Mouse (Mus musculus): ENCODE measurements at regions not wholly inside any gene's neighbourhood (a gene's known extent, or its start where the extent isn't known, plus 50 kb on each side); places are given as distances from the start of the nearest gene placed in this dataset.
"Not testable (repeated sequence)": the region's sequence is repeated elsewhere in the genome, so short reads cannot be mapped to it uniquely, and the experiment has no call there.

- no peak for ATAC-seq
- WGBS = 94% methylated on average over 7 of the region's 7 CpGs
These were observed 447.5 kb downstream of the Kcnt2 start for GRCm38 (mm10) chr1:140693482-140693881.

GRCm38 (mm10) chr1:140730189-140730588 lies 484.2 kb downstream of the Kcnt2 start:
- DNase-seq (no peak), ATAC-seq (no peak)
- Histone ChIP-seq H3K4me1 (ENCODE audit: insufficient read depth) (no peaks in the 10 kb centered on the region), H3K36me3 (ENCODE audit: insufficient read depth) (no peaks in the 10 kb centered on the region), H3K27ac (ENCODE audit: low read depth, low read length) (no peak overlapping the region), H3K27me3 (ENCODE audit: insufficient read depth, low read length) (no peaks in the 10 kb centered on the region), H3K4me3 (ENCODE audit: low read depth, low read length) (no peak overlapping the region), H3K9ac (no peak overlapping the region), H3K4me2 (ENCODE audit: low read depth) (no peak overlapping the region), H3K9me3 (ENCODE audit: low read length) (no peaks in the 10 kb centered on the region)
- no peak for TF ChIP-seq CTCF (IDR thresholded peaks at IDR 0.05; ENCODE audit: low read depth)
- WGBS = 100% methylated on average over 1 of the region's 1 CpGs

More at GRCm38 (mm10) chr1:140693482-140693881, 447.5 kb downstream of the Kcnt2 start:
- Histone ChIP-seq H3K9ac (no peak overlapping the region), H3K36me3 (ENCODE audit: insufficient read depth) (no peaks in the 10 kb centered on the region), H3K27me3 (ENCODE audit: insufficient read depth, low read length) (no peaks in the 10 kb centered on the region), H3K4me1 (ENCODE audit: insufficient read depth) (no peaks in the 10 kb centered on the region), H3K4me2 (ENCODE audit: low read depth) (no peak overlapping the region), H3K27ac (ENCODE audit: low read depth, low read length) (no peak overlapping the region), H3K9me3 (ENCODE audit: low read length) (no peaks in the 10 kb centered on the region), H3K4me3 (ENCODE audit: low read depth, low read length) (no peak overlapping the region)
- TF ChIP-seq CTCF (IDR thresholded peaks at IDR 0.05; ENCODE audit: low read depth) = no peak
- no peak for DNase-seq

- no peak for TF ChIP-seq CTCF (IDR thresholded peaks at IDR 0.05; ENCODE audit: low read depth)
- no peaks in the 10 kb centered on the region for H3K36me3 ChIP-seq (ENCODE audit: insufficient read depth)
- H3K27ac ChIP-seq (ENCODE audit: low read depth, low read length) = no peak overlapping the region
- no peaks in the 10 kb centered on the region for H3K4me1 ChIP-seq (ENCODE audit: insufficient read depth)
- no peaks in the 10 kb centered on the region for H3K27me3 ChIP-seq (ENCODE audit: insufficient read depth, low read length)
- DNase-seq = no peak
- H3K9me3 ChIP-seq (ENCODE audit: low read length) = no peaks in the 10 kb centered on the region
- WGBS = 69% methylated on average over 3 of the region's 3 CpGs
- no peak overlapping the region for H3K4me2 ChIP-seq (ENCODE audit: low read depth)
- no peak overlapping the region for H3K9ac ChIP-seq
- no peak for ATAC-seq
- H3K4me3 ChIP-seq (ENCODE audit: low read depth, low read length) = no peak overlapping the region
These were observed 493.2 kb downstream of the Kcnt2 start for GRCm38 (mm10) chr1:140739001-140739728.

GRCm38 (mm10) chr1:140740081-140740480 lies 494.1 kb downstream of the Kcnt2 start:
- Histone ChIP-seq H3K36me3 (ENCODE audit: insufficient read depth) (no peaks in the 10 kb centered on the region), H3K4me1 (ENCODE audit: insufficient read depth) (no peaks in the 10 kb centered on the region), H3K9ac (no peak overlapping the region), H3K9me3 (ENCODE audit: low read length) (no peaks in the 10 kb centered on the region), H3K4me2 (ENCODE audit: low read depth) (no peak overlapping the region), H3K4me3 (ENCODE audit: low read depth, low read length) (no peak overlapping the region), H3K27me3 (ENCODE audit: insufficient read depth, low read length) (no peaks in the 10 kb centered on the region), H3K27ac (ENCODE audit: low read depth, low read length) (no peak overlapping the region)
- 45% methylated on average over 1 of the region's 1 CpGs for WGBS
- DNase-seq = no peak
- no peak for TF ChIP-seq CTCF (IDR thresholded peaks at IDR 0.05; ENCODE audit: low read depth)
- ATAC-seq = no peak

- ATAC-seq = peak; percentile 43; the same call in 1 of the 2 replicates
- 3% methylated on average over 3 of the region's 3 CpGs for WGBS
- Histone ChIP-seq H3K36me3 (ENCODE audit: insufficient read depth) (no peaks in the 10 kb centered on the region), H3K27me3 (ENCODE audit: insufficient read depth, low read length) (no peaks in the 10 kb centered on the region), H3K4me3 (ENCODE audit: low read depth, low read length) (no peak overlapping the region), H3K4me1 (ENCODE audit: insufficient read depth) (no peaks in the 10 kb centered on the region), H3K4me2 (ENCODE audit: low read depth) (no peak overlapping the region), H3K27ac (ENCODE audit: low read depth, low read length) (no peak overlapping the region), H3K9me3 (ENCODE audit: low read length) (no peaks in the 10 kb centered on the region), H3K9ac (no peak overlapping the region)
- no peak for TF ChIP-seq CTCF (IDR thresholded peaks at IDR 0.05; ENCODE audit: low read depth)
- DNase-seq = peak; percentile 34
These were observed 502.1 kb downstream of the Kcnt2 start for GRCm38 (mm10) chr1:140748011-140748410.

GRCm38 (mm10) chr1:140765906-140766305 lies 519.9 kb downstream of the Kcnt2 start:
- Histone ChIP-seq H3K27me3 (ENCODE audit: insufficient read depth, low read length) (no peaks in the 10 kb centered on the region), H3K4me1 (ENCODE audit: insufficient read depth) (no peaks in the 10 kb centered on the region), H3K4me3 (ENCODE audit: low read depth, low read length) (no peak overlapping the region), H3K36me3 (ENCODE audit: insufficient read depth) (no peaks in the 10 kb centered on the region), H3K9me3 (ENCODE audit: low read length) (no peaks in the 10 kb centered on the region), H3K27ac (ENCODE audit: low read depth, low read length) (no peak overlapping the region), H3K9ac (no peak overlapping the region), H3K4me2 (ENCODE audit: low read depth) (no peak overlapping the region)
- no peak for ATAC-seq
- no peak for DNase-seq
- no peak for TF ChIP-seq CTCF (IDR thresholded peaks at IDR 0.05; ENCODE audit: low read depth)
- 85% methylated on average over 1 of the region's 1 CpGs for WGBS

- 80% methylated on average over 4 of the region's 4 CpGs for WGBS
- H3K27me3 ChIP-seq (ENCODE audit: insufficient read depth, low read length); H3K9ac ChIP-seq; DNase-seq; H3K9me3 ChIP-seq (ENCODE audit: low read length); H3K4me1 ChIP-seq (ENCODE audit: insufficient read depth); H3K4me3 ChIP-seq (ENCODE audit: low read depth, low read length); H3K4me2 ChIP-seq (ENCODE audit: low read depth); H3K36me3 ChIP-seq (ENCODE audit: insufficient read depth); ATAC-seq; H3K27ac ChIP-seq (ENCODE audit: low read depth, low read length): not testable (repeated sequence)
These were observed 527.8 kb downstream of the Kcnt2 start for GRCm38 (mm10) chr1:140773769-140774168.
